Mouse (Mus musculus) C3H10T1/2 (cell line): ENCODE data around the gene Gatb. TPM values are rescaled to one million over a fixed set of nuclear protein-coding genes. Genes with fewer than 3 reads are reported as not detected.

Experiments
- polyA plus RNA-seq, 2 experiments: library from polyadenylated mRNA; unstranded; fragments of >200 nt; fragmentation: generic; extraction: Trizol; gene quantifications; one replicate each; pipeline ENCODE4 v1.2.1; 2012; ENCODE audit warnings: missing spikeins in 2 of 2

Gene Gatb
- polyA plus RNA-seq, result 10 to 100 TPM in 1 of 2 experiments, 1 to 10 TPM in 1; 9.4 to 13.9 TPM

GRCm38 (mm10) chr3:85573864-85574830 lies at the start of gene Gatb:
Gene Gatb, plus strand, starts transcription at chr3:85574119.

Other genes with a start within 250 kb of the Gatb start
- gene Fam160a1, start 243.2 kb downstream of the Gatb start, polyA plus RNA-seq, result 1 to 10 TPM in 1 of 2 experiments, under 1 TPM in 1; 0.64 to 2.4 TPM